Mouse (Mus musculus) spleen, adult 12 weeks (tissue): ENCODE measurements around the gene Olfr1250.
"Not testable (repeated sequence)": the region's sequence is repeated elsewhere in the genome, so short reads cannot be mapped to it uniquely, and the experiment has no call there.

Experiments
- DNase-seq: peaks from one replicate; pipeline ENCODE4 v3.0.0; 2022; ENCODE audit warnings: low spot score

Gene Olfr1250

DNA sequence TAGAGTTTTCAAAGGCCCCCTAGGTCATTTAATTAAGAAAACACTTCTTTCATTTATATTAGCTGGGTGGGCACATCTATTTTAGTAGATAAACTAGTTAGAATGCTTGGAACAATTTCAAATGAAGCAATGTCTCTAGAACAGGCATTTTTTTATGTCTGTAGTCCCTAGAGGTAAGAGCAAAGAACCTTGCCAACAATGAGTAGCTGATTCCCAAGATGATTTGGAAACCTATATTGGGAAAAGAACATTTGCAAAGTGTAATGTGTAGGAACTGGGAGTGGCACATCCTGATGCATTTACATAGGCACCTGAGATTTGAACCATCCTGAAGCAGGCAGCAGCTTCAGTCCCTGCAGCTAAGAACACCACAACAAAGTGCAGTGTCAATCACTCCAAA, at the start of gene Olfr1250:
Gene Olfr1250, minus strand, starts transcription at position 101 of the 400 bp plus-strand sequence.
- no peak for DNase-seq

GRCm38 (mm10) chr2:89691980-89692379, 30.7 kb upstream of the Olfr1250 start:
- no peak for DNase-seq

DNA sequence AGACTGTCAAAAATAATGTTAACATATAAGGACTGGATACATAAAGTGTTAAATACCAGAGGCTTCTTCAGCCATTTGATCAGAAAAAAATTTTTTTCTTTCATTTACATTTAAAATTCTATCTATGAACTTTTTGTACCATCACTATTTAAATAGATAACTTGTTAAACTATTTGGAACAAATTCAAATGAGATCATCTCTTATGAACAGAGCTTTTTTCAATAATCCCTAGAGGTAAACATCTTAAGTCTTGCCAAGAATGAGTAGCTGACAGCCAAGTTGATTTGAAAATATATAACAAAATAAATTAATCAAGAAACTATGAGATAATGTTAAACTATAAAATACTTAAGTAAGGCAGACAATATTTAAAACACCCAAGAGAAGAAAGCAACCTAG, 10.6 kb upstream of the Olfr1250 start, which contains the start of gene Olfr1251:
Gene Olfr1251, minus strand, starts transcription at position 101 of the 400 bp plus-strand sequence.
- DNase-seq: no peak

DNA sequence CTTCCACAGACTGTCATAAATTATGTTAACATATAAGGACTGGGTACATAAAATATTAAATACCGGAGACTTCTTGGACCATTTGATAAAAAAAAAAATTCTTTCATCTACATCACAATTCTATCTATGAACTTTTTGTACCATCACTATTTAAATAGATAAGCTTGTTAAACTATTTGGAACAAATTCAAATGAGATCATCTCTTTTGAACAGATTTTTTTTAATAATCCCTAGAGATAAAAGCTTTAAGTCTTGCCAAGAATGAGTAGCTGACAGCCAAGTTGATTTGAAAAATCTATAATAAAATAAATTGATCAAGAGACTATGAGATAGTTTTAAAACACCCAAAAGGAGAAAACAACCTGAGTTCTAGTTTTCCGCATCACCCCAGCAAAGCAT, 26.4 kb downstream of the Olfr1250 start, which contains the start of gene Olfr1249:
Gene Olfr1249, minus strand, starts transcription at position 101 of the 400 bp plus-strand sequence.
- no peak for DNase-seq

- not testable (repeated sequence) for DNase-seq
Observed at GRCm38 (mm10) chr2:89618145-89618544, 43.1 kb downstream of the Olfr1250 start, which contains the start of gene Olfr1248. Olfr1248 (minus strand) TSS chr2:89618245.

GRCm38 (mm10) chr2:89614030-89614429, 47.2 kb downstream of the Olfr1250 start, which contains the start of gene Olfr1247:
Olfr1247 (minus strand) TSS chr2:89614130.
- DNase-seq: no peak
